Comparison of ENCODE assay signal across 9 mouse cellular contexts in genomic region chr8:26627191-26627891, GRCm38 (mm10).
DNase-seq lines count a peak whose midpoint lies in the region; ATAC-seq lines count a peak whose summit lies in the region.
"Had no signal": no experiment of that assay in that cellular context is flagged by ENCODE, and none has a peak within 500 bp of the region (broad histone marks: within the 10 kb centered on the region; RNA-seq: fewer than 3 reads in every experiment).

No protein-coding gene starts in this region.

- intact Hi-C loops in left cerebral cortex, postnatal 36 days (cut with DNase I), result no loop called here

- peak overlapping the region; percentile 62 for H3K27ac ChIP-seq in kidney, embryonic 15.5 days
- H3K27ac ChIP-seq: liver, embryonic 13.5 days had no signal

- 22% methylated on average over 18 of the region's 18 CpGs for whole genome bisulfite sequencing in kidney, embryonic 15.5 days

- no peaks in the 10 kb centered on the region for H3K36me3 ChIP-seq in kidney, embryonic 15.5 days
- H3K36me3 ChIP-seq: liver, embryonic 13.5 days had no signal

- H3K4me1 ChIP-seq in kidney, embryonic 15.5 days, result peaks cover 30% of the 10 kb centered on the region
- H3K4me1 ChIP-seq: liver, embryonic 13.5 days had no signal

- no peak for DNase-seq in kidney, adult 9 months
- DNase-seq in embryo, embryonic 10 days (ENCODE audit: low spot score), result peak; percentile 63
- DNase-seq in gastrocnemius, postnatal 10 days, result peak; percentile 18
- DNase-seq in neural tube, embryonic 10.5 days (ENCODE audit: extremely low spot score, low spot score), result peak; percentile 72
- DNase-seq in layer of hippocampus, postnatal 36 days, result no peak
- no peak for DNase-seq in left cerebral cortex, postnatal 36 days (ENCODE audit: low spot score in 2 of 2)
- no peak for DNase-seq in thymus, postnatal 14 days
- DNase-seq: liver, embryonic 13.5 days had no signal

- no peaks in the 10 kb centered on the region for H3K9me3 ChIP-seq in kidney, embryonic 15.5 days (replicated peaks)
- H3K9me3 ChIP-seq: liver, embryonic 13.5 days had no signal

- no peak overlapping the region for H3K9ac ChIP-seq in kidney, embryonic 15.5 days
- H3K9ac ChIP-seq: liver, embryonic 13.5 days had no signal

- H3K27me3 ChIP-seq in kidney, embryonic 15.5 days, result peaks cover 48% of the 10 kb centered on the region
- H3K27me3 ChIP-seq: liver, embryonic 13.5 days had no signal

- peak overlapping the region; percentile 47 for H3K4me2 ChIP-seq in kidney, embryonic 15.5 days
- H3K4me2 ChIP-seq: liver, embryonic 13.5 days had no signal

- ATAC-seq in kidney, embryonic 15.5 days (replicated peaks; ENCODE audit: low FRiP score), result peak; percentile 76

- no peak overlapping the region for H3K4me3 ChIP-seq in kidney, embryonic 15.5 days (replicated peaks)
- H3K4me3 ChIP-seq: liver, embryonic 13.5 days had no signal

Comparison
In these comparisons a context has a peak if more than half of its experiments do, and no peak if none do; other contexts are left out.
1. DNase-seq: peak in embryo, embryonic 10 days (single experiment), gastrocnemius, postnatal 10 days (single experiment) and neural tube, embryonic 10.5 days (single experiment); none in kidney, adult 9 months (single experiment), layer of hippocampus, postnatal 36 days (0 of 2), left cerebral cortex, postnatal 36 days (0 of 2) and thymus, postnatal 14 days (single experiment).